Mouse (Mus musculus) megakaryocyte progenitor cell, adult 5-6 weeks (primary cell): ENCODE measurements around the gene Tcirg1. TPM values are rescaled to one million over a fixed set of nuclear protein-coding genes. Genes with fewer than 3 reads are reported as not detected.

Experiments used
- ATAC-seq: replicated peaks from 2 replicates; pipeline ENCODE4 v1.8.0; 2016; ENCODE audit warnings: mild to moderate bottlenecking, moderate TSS enrichment, inconsistent platforms; ENCODE audit not compliant: poor library complexity
- total RNA-seq, 2 experiments: library from RNA; stranded (forward) in 1 of 2; stranded (reverse) in 1 of 2; fragments of 157-497, 149-512 nt in 1 of 2; fragments of 200-1000 nt in 1 of 2; gene quantifications; 2 replicates each; pipeline versions ENCODE4 v1.2.3 to v1.2.4; 2015 to 2017

The Tcirg1 gene
- total RNA-seq, 2 experiments from 2014 or later: 122 to 211 TPM

DNA sequence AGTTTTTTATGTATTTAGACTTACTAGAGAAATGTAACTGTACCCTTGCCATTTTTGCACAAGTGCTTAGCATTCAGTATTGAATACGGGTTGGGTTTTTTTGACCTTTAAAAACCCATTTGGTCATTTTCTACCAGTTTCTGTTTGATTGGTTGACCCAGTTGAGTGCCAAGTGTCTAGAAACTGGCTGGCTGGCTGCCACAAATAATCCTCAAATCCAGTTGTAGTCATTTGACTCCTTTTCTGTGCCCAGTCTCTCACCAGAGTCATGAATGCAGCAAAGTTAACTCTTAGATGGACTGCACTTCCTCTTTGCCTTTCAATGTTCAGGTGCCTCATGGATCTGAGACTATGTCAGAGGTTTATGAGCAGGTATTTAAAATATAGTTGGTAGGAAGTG lies 53.0 kb downstream of the Tcirg1 start:
- ATAC-seq: no peak

DNA sequence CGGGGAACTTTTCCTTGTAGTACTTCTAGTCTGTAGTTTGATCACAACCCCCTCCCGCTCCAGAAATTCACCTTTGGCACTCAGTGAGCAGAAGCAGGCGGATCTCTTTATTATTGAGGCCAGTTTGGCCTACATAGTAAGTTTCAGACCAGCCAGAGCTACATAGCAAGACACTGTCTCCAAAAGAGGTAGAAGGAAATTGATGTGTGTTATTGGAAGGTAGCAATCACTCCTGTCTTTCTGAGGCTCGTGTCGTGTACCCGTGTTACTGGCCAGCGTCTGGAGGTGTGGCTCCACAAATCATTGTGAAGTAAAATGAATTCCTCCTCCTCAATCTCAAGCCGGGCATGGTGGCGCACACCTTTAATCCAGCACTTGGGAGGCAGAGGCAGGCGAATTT lies 53.8 kb downstream of the Tcirg1 start:
- ATAC-seq: no peak

DNA sequence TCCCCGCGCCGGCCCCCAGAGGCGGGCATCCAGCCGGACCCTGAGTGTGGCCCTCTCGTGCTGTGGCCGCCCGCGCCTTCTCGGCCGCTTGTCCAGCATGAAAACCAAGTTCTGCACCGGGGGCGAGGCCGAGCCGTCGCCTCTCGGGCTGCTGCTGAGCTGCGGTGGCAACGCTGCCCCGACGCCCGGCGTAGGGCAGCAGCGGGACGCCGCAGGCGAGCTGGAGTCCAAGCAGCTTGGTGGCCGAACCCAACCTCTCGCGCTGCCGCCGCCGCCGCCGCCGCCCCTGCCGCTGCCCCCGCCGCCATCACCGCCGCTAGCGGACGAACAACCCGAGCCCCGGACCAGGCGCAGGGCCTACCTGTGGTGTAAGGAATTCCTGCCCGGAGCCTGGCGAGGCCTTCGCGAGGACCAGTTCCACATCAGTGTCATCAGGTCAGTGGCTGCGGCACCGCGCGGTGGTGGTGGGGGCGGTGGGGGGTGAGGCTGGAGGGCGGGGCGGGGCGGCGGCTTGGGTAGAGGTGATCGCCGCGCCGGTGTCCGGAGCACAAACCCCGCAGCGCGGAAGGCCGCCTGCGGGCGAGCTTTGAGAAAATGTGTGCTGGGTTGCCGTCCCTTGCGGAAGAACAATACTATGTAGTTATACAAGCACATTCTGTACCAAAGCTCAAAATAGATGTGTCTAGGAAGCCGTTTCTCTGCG lies 54.8 kb downstream of the Tcirg1 start:
- ATAC-seq: peak; percentile 0; the same call in 1 of the 2 replicates

DNA sequence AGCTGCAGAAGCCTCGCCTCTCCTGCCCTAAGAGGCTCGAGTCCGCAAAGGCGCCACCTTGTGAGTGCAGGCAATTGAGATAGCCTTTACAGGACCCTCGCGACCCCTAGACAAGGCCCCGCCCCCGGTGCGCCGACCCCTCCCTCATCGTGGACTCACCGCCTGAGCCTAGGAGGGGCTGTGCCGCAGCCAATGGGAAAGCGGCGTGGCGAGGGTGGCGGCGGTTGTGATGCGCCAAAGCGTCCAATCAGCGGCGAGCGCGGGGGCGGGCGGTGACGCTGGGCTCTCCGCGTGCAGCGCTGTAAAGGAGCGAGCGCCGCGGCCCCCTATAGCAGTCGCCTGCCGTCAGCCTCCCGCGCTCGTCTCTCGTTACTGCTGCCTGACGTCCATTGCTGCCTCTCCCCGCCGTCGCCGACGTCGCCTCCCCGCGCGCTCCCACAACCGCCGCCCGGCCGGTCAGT lies 55.4 kb downstream of the Tcirg1 start, which contains the start of gene Chka:
TSS of gene Chka (plus strand) at position 272 of the 461 bp plus-strand sequence.
- ATAC-seq: peak; percentile 98

DNA sequence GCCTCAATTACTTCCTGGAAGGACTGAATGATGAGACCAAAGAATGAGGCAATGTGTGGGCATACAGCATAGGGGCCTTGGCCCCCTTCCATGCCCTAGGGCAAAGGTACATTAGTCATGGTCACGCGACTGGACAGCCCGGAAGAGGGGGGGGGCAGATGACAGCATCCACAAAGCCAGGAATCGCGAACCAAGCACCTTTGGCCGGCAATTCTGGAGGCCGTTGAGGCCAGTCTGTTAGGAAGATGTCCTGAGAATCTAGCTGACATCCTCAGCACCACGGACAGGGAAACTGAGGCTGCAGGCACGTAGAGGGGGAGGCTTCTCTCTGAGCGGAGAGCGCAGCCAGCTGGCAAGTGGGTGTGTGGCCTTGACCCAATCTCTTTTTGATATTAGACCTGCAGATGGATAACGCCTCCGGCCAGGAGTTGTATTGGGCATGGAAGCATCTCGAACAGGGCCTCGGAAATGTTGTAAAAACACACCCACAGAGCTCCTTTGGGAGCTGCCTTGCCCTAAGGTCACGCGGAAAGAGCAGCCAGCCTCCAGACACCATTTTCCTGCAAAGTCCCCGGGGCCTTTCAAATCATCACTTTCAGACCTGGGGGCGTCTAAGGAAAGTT lies 56.0 kb downstream of the Tcirg1 start:
- ATAC-seq: peak; percentile 9; the same call in 1 of the 2 replicates

DNA sequence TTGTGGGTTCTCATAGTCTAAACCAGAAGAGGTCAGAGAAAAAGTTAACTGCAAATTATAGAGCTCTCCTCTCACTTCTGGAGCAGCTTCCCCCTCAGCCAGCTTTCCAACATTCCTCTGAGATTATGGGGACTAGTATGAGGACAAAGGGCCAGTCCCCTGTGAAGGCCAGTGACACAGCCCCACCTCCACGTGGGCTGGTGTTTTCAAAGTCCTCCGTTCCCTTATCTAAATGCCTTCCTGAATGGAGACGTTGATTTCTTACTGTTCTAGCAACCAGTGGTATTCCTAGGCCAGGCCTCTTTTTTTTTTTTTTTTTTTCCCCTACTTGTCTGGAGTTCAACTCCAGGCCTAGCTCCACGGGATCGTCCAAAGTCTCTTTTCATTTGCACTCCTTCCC lies 56.9 kb downstream of the Tcirg1 start:
- ATAC-seq: no peak

DNA sequence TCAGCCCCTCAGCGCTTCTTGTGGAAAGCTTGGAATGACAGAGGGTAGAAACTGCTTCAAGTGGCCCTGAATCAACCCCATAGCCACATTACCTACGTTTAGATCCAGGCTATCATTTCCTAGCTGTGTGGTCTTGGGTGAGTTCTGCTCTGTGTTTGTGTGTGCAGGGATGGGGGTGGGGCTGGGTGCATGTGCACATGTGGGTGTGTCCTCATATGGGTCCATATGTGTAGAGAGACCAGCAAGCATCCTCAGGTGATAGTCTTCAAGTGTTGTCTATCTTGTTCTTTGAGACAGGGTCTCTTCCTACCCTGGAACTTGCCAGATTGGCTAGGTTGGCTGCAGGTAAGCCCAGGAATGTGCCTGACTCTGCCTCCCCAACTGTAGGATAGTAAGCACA lies 57.7 kb downstream of the Tcirg1 start:
- ATAC-seq: no peak

DNA sequence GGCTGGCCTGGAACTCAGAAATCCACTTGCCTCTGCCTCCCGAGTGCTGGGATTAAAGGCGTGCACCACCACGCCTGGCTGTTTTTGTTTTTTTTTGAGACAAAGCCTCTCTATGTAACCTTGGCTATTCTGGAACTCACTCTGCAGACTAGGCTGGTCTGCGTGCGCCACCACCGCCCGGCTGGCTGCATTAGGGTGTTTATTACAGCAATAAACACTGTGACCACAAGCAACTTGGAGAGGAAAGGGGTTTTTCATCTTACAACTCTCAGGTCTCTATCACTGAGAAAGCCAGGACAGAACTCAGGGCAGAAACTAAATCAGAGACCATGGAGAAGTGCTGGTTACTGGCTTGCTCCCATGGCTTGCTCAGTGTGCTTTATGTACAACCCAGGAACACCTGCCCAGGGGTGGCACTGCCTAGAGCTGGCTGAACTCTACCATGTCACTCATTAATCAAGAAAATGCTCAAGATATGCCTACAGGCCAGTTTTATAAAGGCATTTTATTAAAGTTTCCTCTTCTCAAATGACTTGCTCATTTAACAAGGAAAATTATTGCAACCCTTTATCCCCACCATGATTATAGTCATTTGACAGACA lies 58.6 kb downstream of the Tcirg1 start:
- ATAC-seq: no peak

DNA sequence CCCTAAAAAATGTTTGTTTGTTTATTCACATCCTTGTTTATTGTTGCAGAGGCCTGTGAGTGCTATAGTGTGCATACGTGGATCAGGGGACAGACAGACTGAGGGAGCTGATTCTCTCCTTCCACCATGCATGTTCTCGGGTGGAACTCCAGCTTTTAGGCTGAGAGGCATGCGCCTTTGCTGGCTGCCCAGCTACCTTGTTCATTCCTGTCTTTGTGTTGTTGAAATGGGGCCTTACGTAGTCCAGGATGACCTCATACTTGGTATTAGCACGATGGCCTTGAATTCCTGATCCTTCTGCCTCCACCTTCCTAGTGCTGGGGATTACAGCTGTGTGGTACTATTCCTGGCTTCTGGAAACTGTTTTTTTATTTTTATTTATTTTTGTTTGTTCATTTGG lies 59.2 kb downstream of the Tcirg1 start:
- ATAC-seq: no peak

DNA sequence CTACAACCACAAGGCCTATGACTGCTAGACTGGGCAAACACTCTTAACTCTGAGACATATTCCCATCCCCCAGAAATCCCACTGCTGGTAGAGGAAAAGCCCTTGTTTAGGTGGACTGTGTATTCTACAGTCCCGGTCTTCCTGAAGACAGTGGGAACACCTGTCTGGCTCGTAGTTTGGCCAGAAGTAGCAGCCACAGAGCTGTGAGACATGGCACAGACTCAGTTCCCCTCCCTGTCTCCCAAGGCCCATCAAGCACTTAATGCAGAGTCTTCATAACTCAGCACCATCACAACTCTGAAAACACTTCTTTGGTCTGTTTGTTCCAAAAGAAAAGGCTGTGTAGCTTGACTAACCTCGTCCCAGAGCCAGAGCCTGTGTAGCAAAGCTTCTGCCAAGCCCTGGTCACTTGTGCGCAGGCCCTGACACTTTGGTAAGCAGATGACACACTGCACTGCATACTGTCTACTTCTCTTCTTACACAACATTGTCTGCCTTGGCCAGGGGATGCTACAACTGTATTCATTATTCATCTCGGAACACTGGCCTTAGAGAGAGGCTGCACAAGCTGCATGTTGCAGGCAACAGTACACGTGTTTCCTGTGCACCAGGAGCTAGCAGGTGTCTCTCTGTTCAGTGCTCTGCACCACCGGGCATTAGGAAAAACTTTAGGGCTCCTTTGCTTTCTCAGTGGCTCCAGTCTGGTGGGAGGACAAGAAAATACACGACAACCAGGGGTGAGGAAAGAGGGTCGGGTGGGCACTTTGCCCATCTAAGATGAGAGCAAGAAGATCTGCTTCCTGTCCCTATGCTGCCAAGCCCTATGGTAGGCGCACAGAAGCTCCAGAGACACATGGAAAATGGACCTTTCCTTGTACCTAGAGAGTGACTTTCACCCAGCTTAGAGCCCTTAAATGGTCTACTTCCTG lies 60.0 kb downstream of the Tcirg1 start:
- no peak for ATAC-seq

Other genes starting within 250 kb of the Tcirg1 start
- gene Lrp5, start 220.6 kb downstream of the Tcirg1 start, total RNA-seq (2015): 20.3 and 22.4 TPM in 2 replicates
- gene Lrp5, start 220.6 kb downstream of the Tcirg1 start, total RNA-seq (2017): 17.3 and 20.4 TPM in 2 replicates
- 12.5 and 12.8 TPM in 2 replicates for gene 1810055G02Rik, start 198.8 kb downstream of the Tcirg1 start, total RNA-seq (2015)
- gene 1810055G02Rik, start 198.8 kb downstream of the Tcirg1 start, total RNA-seq (2017): 6.0 and 7.1 TPM in 2 replicates
- 20.1 and 21.9 TPM in 2 replicates for gene Kmt5b, start 139.7 kb downstream of the Tcirg1 start, total RNA-seq (2015)
- gene Kmt5b, start 139.7 kb downstream of the Tcirg1 start, total RNA-seq (2017): 29.5 and 42.7 TPM in 2 replicates
- 39.7 and 43.8 TPM in 2 replicates for gene Chka, start 55.4 kb downstream of the Tcirg1 start, total RNA-seq (2015)
- 38.2 and 39.8 TPM in 2 replicates for gene Chka, start 55.4 kb downstream of the Tcirg1 start, total RNA-seq (2017)
- 239 and 257 TPM in 2 replicates for gene Ndufs8, start 5.6 kb upstream of the Tcirg1 start, total RNA-seq (2015)
- 65.6 and 86.1 TPM in 2 replicates for gene Ndufs8, start 5.6 kb upstream of the Tcirg1 start, total RNA-seq (2017)
- gene Aldh3b1, start 22.7 kb upstream of the Tcirg1 start, total RNA-seq (2015): 5.0 and 6.9 TPM in 2 replicates
- gene Aldh3b1, start 22.7 kb upstream of the Tcirg1 start, total RNA-seq (2017): 10.5 and 12.6 TPM in 2 replicates
- gene Unc93b1, start 28.1 kb upstream of the Tcirg1 start, total RNA-seq (2015): 95.9 and 111 TPM in 2 replicates
- 175 and 202 TPM in 2 replicates for gene Unc93b1, start 28.1 kb upstream of the Tcirg1 start, total RNA-seq (2017)
- gene Aldh3b3, start 51.5 kb upstream of the Tcirg1 start, total RNA-seq (2015): 0.32 and 0.71 TPM in 2 replicates
- gene Aldh3b3, start 51.5 kb upstream of the Tcirg1 start, total RNA-seq (2017): 0.04 and 0.27 TPM in 2 replicates
- not detected in 2 replicates for gene Aldh3b2, start 65.2 kb upstream of the Tcirg1 start, total RNA-seq (2015)
- gene Aldh3b2, start 65.2 kb upstream of the Tcirg1 start, total RNA-seq (2017): 0.25 TPM in 1 of 2 replicates, not detected in the other
- 3.4 and 3.9 TPM in 2 replicates for gene Acy3, start 79.4 kb upstream of the Tcirg1 start, total RNA-seq (2015)
- gene Acy3, start 79.4 kb upstream of the Tcirg1 start, total RNA-seq (2017): 1.2 and 1.6 TPM in 2 replicates
- not detected in 2 replicates for gene Tbx10, start 85.6 kb upstream of the Tcirg1 start, total RNA-seq (2015)
- not detected in 2 replicates for gene Tbx10, start 85.6 kb upstream of the Tcirg1 start, total RNA-seq (2017)
- 15.1 and 16.2 TPM in 2 replicates for gene Nudt8, start 93.4 kb upstream of the Tcirg1 start, total RNA-seq (2015)
- gene Nudt8, start 93.4 kb upstream of the Tcirg1 start, total RNA-seq (2017): 10.4 and 14.4 TPM in 2 replicates
- 0.57 and 1.5 TPM in 2 replicates for gene Gm49405, start 93.5 kb upstream of the Tcirg1 start, total RNA-seq (2015)
- gene Gm49405, start 93.5 kb upstream of the Tcirg1 start, total RNA-seq (2017): 1.5 and 1.9 TPM in 2 replicates
- 1.6 and 2.9 TPM in 2 replicates for gene Doc2g, start 96.2 kb upstream of the Tcirg1 start, total RNA-seq (2015)
- gene Doc2g, start 96.2 kb upstream of the Tcirg1 start, total RNA-seq (2017): 1.3 and 2.9 TPM in 2 replicates
- 123 and 135 TPM in 2 replicates for gene Ndufv1, start 105.7 kb upstream of the Tcirg1 start, total RNA-seq (2015)
- 223 and 254 TPM in 2 replicates for gene Ndufv1, start 105.7 kb upstream of the Tcirg1 start, total RNA-seq (2017)
- gene Gstp1, start 130.9 kb upstream of the Tcirg1 start, total RNA-seq (2015): 264 and 361 TPM in 2 replicates
- gene Gstp1, start 130.9 kb upstream of the Tcirg1 start, total RNA-seq (2017): 79.8 and 88.4 TPM in 2 replicates
- not detected in 2 replicates for gene Gstp2, start 138.9 kb upstream of the Tcirg1 start, total RNA-seq (2015)
- not detected in 2 replicates for gene Gstp2, start 138.9 kb upstream of the Tcirg1 start, total RNA-seq (2017)
- 1.4 and 7.5 TPM in 2 replicates for gene Gstp3, start 152.4 kb upstream of the Tcirg1 start, total RNA-seq (2015)
- 2.2 TPM in 2 replicates for gene Gstp3, start 152.4 kb upstream of the Tcirg1 start, total RNA-seq (2017)
- not detected in 2 replicates for gene Cabp2, start 174.4 kb upstream of the Tcirg1 start, total RNA-seq (2015)
- gene Cabp2, start 174.4 kb upstream of the Tcirg1 start, total RNA-seq (2017): not detected in 2 replicates
- 112 and 126 TPM in 2 replicates for gene Cdk2ap2, start 190.0 kb upstream of the Tcirg1 start, total RNA-seq (2015)
- 24.2 and 44.8 TPM in 2 replicates for gene Cdk2ap2, start 190.0 kb upstream of the Tcirg1 start, total RNA-seq (2017)
- 7.8 and 11.2 TPM in 2 replicates for gene Pitpnm1, start 192.9 kb upstream of the Tcirg1 start, total RNA-seq (2015)
- gene Pitpnm1, start 192.9 kb upstream of the Tcirg1 start, total RNA-seq (2017): 6.8 and 17.2 TPM in 2 replicates
- gene Aip, start 218.7 kb upstream of the Tcirg1 start, total RNA-seq (2015): 61.9 and 66.4 TPM in 2 replicates
- 24.4 and 31.1 TPM in 2 replicates for gene Aip, start 218.7 kb upstream of the Tcirg1 start, total RNA-seq (2017)
- not detected in 2 replicates for gene Gpr152, start 232.7 kb upstream of the Tcirg1 start, total RNA-seq (2015)
- 0.10 TPM in 1 of 2 replicates, not detected in the other for gene Gpr152, start 232.7 kb upstream of the Tcirg1 start, total RNA-seq (2017)
- not detected in 2 replicates for gene Cabp4, start 236.9 kb upstream of the Tcirg1 start, total RNA-seq (2015)
- not detected in 2 replicates for gene Cabp4, start 236.9 kb upstream of the Tcirg1 start, total RNA-seq (2017)
- 138 and 142 TPM in 2 replicates for gene Coro1b, start 241.5 kb upstream of the Tcirg1 start, total RNA-seq (2015)
- gene Coro1b, start 241.5 kb upstream of the Tcirg1 start, total RNA-seq (2017): 66.4 and 83.5 TPM in 2 replicates
- gene Ptprcap, start 246.5 kb upstream of the Tcirg1 start, total RNA-seq (2015): 96.4 and 114 TPM in 2 replicates
- 79.5 and 83.5 TPM in 2 replicates for gene Ptprcap, start 246.5 kb upstream of the Tcirg1 start, total RNA-seq (2017)